In the genomic region with DNA sequence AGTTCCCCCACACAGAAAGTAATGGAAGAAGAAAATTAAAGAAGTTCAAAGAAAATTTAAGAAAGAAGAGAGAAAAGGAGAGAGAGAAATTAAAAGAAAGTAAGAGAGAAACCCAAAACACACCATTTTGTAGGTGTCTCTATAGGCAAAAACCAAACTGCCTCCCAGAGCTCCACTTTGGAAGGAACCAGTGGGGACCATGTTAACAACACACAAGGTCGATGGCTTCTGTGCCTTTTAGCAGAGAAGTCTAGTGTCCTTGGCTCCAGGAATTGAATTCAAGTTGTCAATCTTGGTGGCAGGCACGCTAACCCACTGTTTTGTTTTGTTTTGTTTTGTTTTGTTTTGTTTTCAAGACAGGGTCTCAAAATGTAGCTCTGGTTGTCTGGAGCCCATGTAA, we compare ENCODE assay signal across 11 mouse cellular contexts. TPM values are rescaled to one million over a fixed set of nuclear protein-coding genes. Genes with fewer than 3 reads are reported as not detected.
A peak's percentile ranks its signal among the peaks of the same experiment; 100 is the strongest.
DNase-seq lines count a peak whose midpoint lies in the region; ATAC-seq and TF ChIP-seq lines count a peak whose summit lies in the region.
"Had no signal": no experiment of that assay in that cellular context is flagged by ENCODE, and none has a peak within 500 bp of the region (broad histone marks: within the 10 kb centered on the region; RNA-seq: fewer than 3 reads in every experiment).

No protein-coding gene starts in this region.

- H3K27ac ChIP-seq in heart, embryonic 13.5 days (replicated peaks) = no peak overlapping the region
- H3K27ac ChIP-seq in hindbrain, embryonic 14.5 days = no peak overlapping the region
- no peak overlapping the region for H3K27ac ChIP-seq in liver, postnatal 0 days (ENCODE audit: low read depth)

- no peak for TF ChIP-seq CTCF in liver, postnatal 0 days (IDR thresholded peaks at IDR 0.05; ENCODE audit: low read depth)

- DNase-seq in heart, postnatal 36 days = no peak
- DNase-seq in MN1 (ENCODE audit: low spot score) = peak; percentile 19
- DNase-seq in hindbrain, embryonic 14.5 days (ENCODE audit: low spot score) = no peak
- no peak for DNase-seq in liver, postnatal 0 days
- no peak for DNase-seq in cerebellum, adult 11 months
- DNase-seq in spleen, postnatal 14 days (ENCODE audit: low spot score in 2 of 2) = no peak
- DNase-seq in Muller cell, postnatal 12 days (ENCODE audit: inconsistent ontology term) = no peak

- no peaks in the 10 kb centered on the region for H3K9me3 ChIP-seq in heart, embryonic 13.5 days
- no peaks in the 10 kb centered on the region for H3K9me3 ChIP-seq in hindbrain, embryonic 14.5 days (ENCODE audit: control insufficient read depth, low read length)
- no peaks in the 10 kb centered on the region for H3K9me3 ChIP-seq in liver, postnatal 0 days (ENCODE audit: low read length)

- no peak overlapping the region for H3K9ac ChIP-seq in heart, embryonic 13.5 days
- no peak overlapping the region for H3K9ac ChIP-seq in hindbrain, embryonic 14.5 days
- no peak overlapping the region for H3K9ac ChIP-seq in liver, postnatal 0 days (replicated peaks)

- peaks cover 12% of the 10 kb centered on the region; the same call in 1 of the 2 replicates for H3K27me3 ChIP-seq in heart, embryonic 13.5 days (replicated peaks)
- no peaks in the 10 kb centered on the region for H3K27me3 ChIP-seq in hindbrain, embryonic 14.5 days (ENCODE audit: control insufficient read depth, insufficient read depth, low read length)
- no peaks in the 10 kb centered on the region for H3K27me3 ChIP-seq in liver, postnatal 0 days (ENCODE audit: insufficient read depth, low read length)

- peak overlapping the region; percentile 91 for H3K4me2 ChIP-seq in heart, embryonic 13.5 days
- peak overlapping the region; percentile 56 for H3K4me2 ChIP-seq in hindbrain, embryonic 14.5 days (replicated peaks)
- peak overlapping the region; percentile 95 for H3K4me2 ChIP-seq in liver, postnatal 0 days (ENCODE audit: low read depth, low read length)

- intact Hi-C loops in heart, postnatal 36 days (cut with DNase I) = loop anchor here (2.0 kb wide), 1 partner anchor 28 kb away; no protein-coding TSS in a partner anchor

- TF ChIP-seq EP300 in liver, postnatal 0 days (IDR thresholded peaks at IDR 0.05; ENCODE audit: low read depth) = no peak

- WGBS in heart, embryonic 13.5 days = 42% methylated on average over 2 of the region's 2 CpGs
- 54% methylated on average over 2 of the region's 2 CpGs for WGBS in hindbrain, embryonic 14.5 days
- WGBS in liver, postnatal 0 days (ENCODE audit: insufficient replicate concordance) = 49% methylated on average over 2 of the region's 2 CpGs

- H3K36me3 ChIP-seq in heart, embryonic 13.5 days = peaks cover 2% of the 10 kb centered on the region; the same call in 1 of the 2 replicates
- 0 out of 2 replicates have a peak, but pooled peaks cover 7% of the 10 kb centered on the region for H3K36me3 ChIP-seq in hindbrain, embryonic 14.5 days (replicated peaks; ENCODE audit: control insufficient read depth, insufficient read depth)
- H3K36me3 ChIP-seq in liver, postnatal 0 days (replicated peaks; ENCODE audit: insufficient read depth, low read length) = no peaks in the 10 kb centered on the region

- ATAC-seq in heart, embryonic 13.5 days (ENCODE audit: extremely low read depth, insufficient number of reproducible peaks, low FRiP score, low TSS enrichment) = no peak
- ATAC-seq in hindbrain, embryonic 14.5 days (ENCODE audit: low FRiP score) = no peak
- ATAC-seq in liver, postnatal 0 days = no peak

- H3K4me3 ChIP-seq in heart, embryonic 13.5 days = peak overlapping the region; percentile 77
- 0 out of 2 replicates have a peak overlapping the region, but pooled peaks have one; percentile 52 for H3K4me3 ChIP-seq in hindbrain, embryonic 14.5 days (replicated peaks; ENCODE audit: low read length)
- 0 out of 2 replicates have a peak overlapping the region, but pooled peaks have one; percentile 67 for H3K4me3 ChIP-seq in liver, postnatal 0 days (ENCODE audit: low read depth, low read length)

- peaks cover 32% of the 10 kb centered on the region for H3K4me1 ChIP-seq in heart, embryonic 13.5 days
- peaks cover 16% of the 10 kb centered on the region for H3K4me1 ChIP-seq in hindbrain, embryonic 14.5 days (replicated peaks; ENCODE audit: control insufficient read depth, insufficient read depth, low read length)
- peaks cover 20% of the 10 kb centered on the region for H3K4me1 ChIP-seq in liver, postnatal 0 days (ENCODE audit: insufficient read depth)

RNA-seq across cellular contexts. Expression of a gene that starts 6.8 kb away (rescaled TPM):
- polyA plus RNA-seq in heart, embryonic 13.5 days (2015; fragmentation: Nextera tagmentation; extraction: Ambion mirVana) = 7.7 and 8.0 TPM in 2 replicates
- total RNA-seq in heart, postnatal 36 days (2021) = not detected
- polyA plus RNA-seq in hindbrain, embryonic 14.5 days (2014; fragmentation: Nextera tagmentation; extraction: Ambion mirVana) = not detected in 2 replicates
- 6.1 and 7.0 TPM in 2 replicates for polyA plus RNA-seq in liver, postnatal 0 days (2015; fragmentation: Nextera tagmentation; extraction: Ambion mirVana)
- total RNA-seq: adrenal gland, postnatal 25 days; left cerebral cortex, adult 18-20 months had no signal
- polyA plus RNA-seq: CD4-positive, CD25-positive, alpha-beta regulatory T cell, adult 4 months had no signal

RNA-seq across cellular contexts. Expression of a gene that starts 29.3 kb away (rescaled TPM):
- polyA plus RNA-seq in heart, embryonic 13.5 days (2015; fragmentation: Nextera tagmentation; extraction: Ambion mirVana) = 0.22 TPM in 1 of 2 replicates, not detected in the other
- total RNA-seq in heart, postnatal 36 days (2021) = under 1 TPM; 0.80 to 0.81 TPM
- 0.44 and 0.73 TPM in 2 replicates for polyA plus RNA-seq in hindbrain, embryonic 14.5 days (2014; fragmentation: Nextera tagmentation; extraction: Ambion mirVana)
- polyA plus RNA-seq in liver, postnatal 0 days (2015; fragmentation: Nextera tagmentation; extraction: Ambion mirVana) = not detected in 2 replicates
- total RNA-seq: adrenal gland, postnatal 25 days had no signal
- polyA plus RNA-seq: CD4-positive, CD25-positive, alpha-beta regulatory T cell, adult 4 months had no signal

RNA-seq across cellular contexts. Expression of a gene that starts 29.9 kb away (rescaled TPM):
- 36.2 and 36.4 TPM in 2 replicates for polyA plus RNA-seq in heart, embryonic 13.5 days (2015; fragmentation: Nextera tagmentation; extraction: Ambion mirVana)
- 10 to 100 TPM; 31.9 to 32.3 TPM for total RNA-seq in heart, postnatal 36 days (2021)
- polyA plus RNA-seq in hindbrain, embryonic 14.5 days (2014; fragmentation: Nextera tagmentation; extraction: Ambion mirVana) = 79.2 and 91.1 TPM in 2 replicates
- polyA plus RNA-seq in liver, postnatal 0 days (2015; fragmentation: Nextera tagmentation; extraction: Ambion mirVana) = 23.1 and 26.0 TPM in 2 replicates

RNA-seq across cellular contexts. Expression of a gene that starts 31.3 kb away (rescaled TPM):
- 3.6 and 4.0 TPM in 2 replicates for polyA plus RNA-seq in heart, embryonic 13.5 days (2015; fragmentation: Nextera tagmentation; extraction: Ambion mirVana)
- total RNA-seq in heart, postnatal 36 days (2021) = 10 to 100 TPM; 11.1 to 11.7 TPM
- 8.1 and 9.1 TPM in 2 replicates for polyA plus RNA-seq in hindbrain, embryonic 14.5 days (2014; fragmentation: Nextera tagmentation; extraction: Ambion mirVana)
- polyA plus RNA-seq in liver, postnatal 0 days (2015; fragmentation: Nextera tagmentation; extraction: Ambion mirVana) = 3.5 and 3.9 TPM in 2 replicates

RNA-seq across cellular contexts. Expression of a gene that starts 31.5 kb away (rescaled TPM):
- polyA plus RNA-seq in heart, embryonic 13.5 days (2015; fragmentation: Nextera tagmentation; extraction: Ambion mirVana) = 9.3 and 10.2 TPM in 2 replicates
- 100 to 1,000 TPM in 1 of 2 experiments, 10 to 100 TPM in 1; 97.4 to 113 TPM for total RNA-seq in heart, postnatal 36 days (2021)
- 7.2 and 8.4 TPM in 2 replicates for polyA plus RNA-seq in hindbrain, embryonic 14.5 days (2014; fragmentation: Nextera tagmentation; extraction: Ambion mirVana)
- polyA plus RNA-seq in liver, postnatal 0 days (2015; fragmentation: Nextera tagmentation; extraction: Ambion mirVana) = 2.0 and 3.3 TPM in 2 replicates
